Mouse (Mus musculus): Measurements from ENCODE around the gene Phkb. TPM values are rescaled to one million over a fixed set of nuclear protein-coding genes. Genes with fewer than 3 reads are reported as not detected.

The Phkb gene
- polyA plus RNA-seq, 1 experiment: 2.8 TPM

DNA sequence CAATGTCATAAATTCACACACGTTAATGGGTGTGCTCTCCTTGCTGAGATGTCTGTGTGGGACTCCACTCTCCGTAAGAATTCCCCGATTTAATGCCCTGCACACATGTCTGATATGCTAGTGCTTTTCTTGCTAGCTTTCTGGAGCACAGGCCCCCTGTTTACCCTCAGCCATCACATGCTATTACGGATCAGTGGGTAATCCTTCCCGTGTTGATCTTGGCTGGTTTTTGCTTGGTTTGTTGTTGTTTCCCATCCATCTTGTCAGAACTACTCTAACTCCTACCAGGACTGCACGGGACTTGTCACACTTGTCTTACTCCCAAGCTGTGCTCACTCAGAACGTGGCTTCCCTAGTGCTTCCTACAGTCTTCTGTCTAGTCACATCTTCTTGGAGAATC, 96.6 kb downstream of the Phkb start:
- no peak for TF ChIP-seq POLR2A (IDR thresholded peaks at IDR 0.05; ENCODE audit: low read depth, low read length)
- H3K27me3 ChIP-seq (ENCODE audit: control insufficient read depth, insufficient read depth, low read length): no peaks in the 10 kb centered on the region
- H3K4me1 ChIP-seq (ENCODE audit: control insufficient read depth, insufficient read depth, insufficient read length, low read length): no peaks in the 10 kb centered on the region
- no peak overlapping the region for H3K4me3 ChIP-seq (ENCODE audit: low read depth, low read length)
- H3K27ac ChIP-seq (ENCODE audit: insufficient read depth, low read depth, low read length): no peak overlapping the region
- H3K36me3 ChIP-seq (ENCODE audit: control insufficient read depth, insufficient read depth, low read length): peaks cover 7% of the 10 kb centered on the region
- 88% methylated on average over 7 of the region's 7 CpGs for WGBS

DNA sequence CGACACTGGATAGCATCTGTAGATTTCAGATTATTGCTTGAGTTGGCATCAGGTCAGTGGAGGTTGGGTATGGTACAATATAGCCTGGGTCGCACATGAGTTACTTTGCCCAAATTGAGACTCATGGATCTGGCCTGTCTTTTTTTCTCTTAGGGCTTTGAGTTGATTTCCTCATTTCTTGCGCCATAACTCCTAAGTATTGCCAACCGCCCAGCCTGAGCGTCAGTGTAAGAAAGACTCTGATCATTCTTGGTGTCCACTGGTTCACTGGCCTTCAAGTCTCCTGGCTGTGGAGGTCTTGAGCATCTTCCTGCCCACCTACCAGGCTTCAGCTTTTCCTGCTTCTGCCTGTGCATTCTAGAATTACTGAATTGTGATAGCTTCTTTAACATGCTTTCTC, 104.1 kb downstream of the Phkb start:
- no peak overlapping the region for H3K4me3 ChIP-seq (ENCODE audit: low read depth, low read length)
- TF ChIP-seq POLR2A (IDR thresholded peaks at IDR 0.05; ENCODE audit: low read depth, low read length) (no peak), CTCF (IDR thresholded peaks at IDR 0.05; ENCODE audit: extremely low read depth, insufficient read length, insufficient replicate concordance, low read depth, low read length) (no peak)
- H3K4me1 ChIP-seq (ENCODE audit: control insufficient read depth, insufficient read depth, insufficient read length, low read length): no peaks in the 10 kb centered on the region
- 96% methylated on average over 5 of the region's 5 CpGs for WGBS
- H3K27me3 ChIP-seq (ENCODE audit: control insufficient read depth, insufficient read depth, low read length): no peaks in the 10 kb centered on the region
- H3K27ac ChIP-seq (ENCODE audit: insufficient read depth, low read depth, low read length): no peak overlapping the region
- peaks cover 19% of the 10 kb centered on the region for H3K36me3 ChIP-seq (ENCODE audit: control insufficient read depth, insufficient read depth, low read length)

DNA sequence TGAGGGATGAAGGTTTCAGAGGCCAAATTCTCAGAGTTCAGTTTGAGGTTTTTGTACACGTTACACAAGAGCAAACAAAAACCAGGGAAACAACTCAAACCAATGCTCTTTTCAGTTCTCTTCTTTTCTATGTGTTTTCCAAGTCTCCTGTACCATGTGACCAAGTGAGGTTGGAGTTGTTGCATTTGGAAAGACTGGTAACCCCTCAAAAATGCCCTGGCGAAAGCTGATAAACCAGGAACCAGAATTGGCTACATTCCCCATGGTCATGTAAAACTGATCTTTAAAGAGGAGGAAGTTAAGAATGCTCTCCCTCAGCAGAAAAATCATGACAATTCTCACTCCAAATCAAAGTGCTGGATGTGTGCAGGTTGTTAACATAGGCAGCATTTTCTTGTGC, 117.6 kb downstream of the Phkb start:
- H3K4me3 ChIP-seq (ENCODE audit: low read depth, low read length): no peak overlapping the region
- no peak overlapping the region for H3K27ac ChIP-seq (ENCODE audit: insufficient read depth, low read depth, low read length)
- 82% methylated on average over 2 of the region's 2 CpGs for WGBS
- no peaks in the 10 kb centered on the region for H3K4me1 ChIP-seq (ENCODE audit: control insufficient read depth, insufficient read depth, insufficient read length, low read length)
- peaks cover 6% of the 10 kb centered on the region; the same call in 1 of the 2 replicates for H3K36me3 ChIP-seq (ENCODE audit: control insufficient read depth, insufficient read depth, low read length)
- TF ChIP-seq POLR2A (IDR thresholded peaks at IDR 0.05; ENCODE audit: low read depth, low read length): no peak
- no peak for TF ChIP-seq CTCF (IDR thresholded peaks at IDR 0.05; ENCODE audit: extremely low read depth, insufficient read length, insufficient replicate concordance, low read depth, low read length)
- no peaks in the 10 kb centered on the region for H3K27me3 ChIP-seq (ENCODE audit: control insufficient read depth, insufficient read depth, low read length)

DNA sequence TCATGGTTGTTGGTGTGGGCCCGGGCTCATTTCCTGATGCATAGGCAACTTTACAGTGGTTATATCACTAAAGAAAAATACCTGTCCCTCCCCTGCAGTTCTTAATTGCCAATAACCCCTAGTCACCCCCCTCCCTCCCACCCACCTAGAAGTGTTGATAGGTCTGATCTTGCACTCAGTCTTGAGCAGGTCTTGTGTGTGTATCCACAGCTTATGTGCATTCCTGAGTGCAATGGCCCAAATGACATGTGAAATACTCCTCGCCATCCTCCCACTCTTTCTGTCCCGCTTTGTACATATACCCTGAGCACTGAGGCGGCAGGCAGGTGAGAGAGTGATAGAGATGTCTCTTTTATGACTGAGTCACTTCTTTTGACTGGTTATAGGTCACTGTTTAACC, 119.1 kb downstream of the Phkb start:
- Histone ChIP-seq H3K4me3 (ENCODE audit: low read depth, low read length) (no peak overlapping the region), H3K27me3 (ENCODE audit: control insufficient read depth, insufficient read depth, low read length) (no peaks in the 10 kb centered on the region), H3K4me1 (ENCODE audit: control insufficient read depth, insufficient read depth, insufficient read length, low read length) (no peaks in the 10 kb centered on the region), H3K27ac (ENCODE audit: insufficient read depth, low read depth, low read length) (no peak overlapping the region), H3K36me3 (ENCODE audit: control insufficient read depth, insufficient read depth, low read length) (peaks cover 6% of the 10 kb centered on the region; the same call in 1 of the 2 replicates)
- 96% methylated on average over 4 of the region's 4 CpGs for WGBS
- no peak for TF ChIP-seq POLR2A (IDR thresholded peaks at IDR 0.05; ENCODE audit: low read depth, low read length)
- TF ChIP-seq CTCF (IDR thresholded peaks at IDR 0.05; ENCODE audit: extremely low read depth, insufficient read length, insufficient replicate concordance, low read depth, low read length): no peak

DNA sequence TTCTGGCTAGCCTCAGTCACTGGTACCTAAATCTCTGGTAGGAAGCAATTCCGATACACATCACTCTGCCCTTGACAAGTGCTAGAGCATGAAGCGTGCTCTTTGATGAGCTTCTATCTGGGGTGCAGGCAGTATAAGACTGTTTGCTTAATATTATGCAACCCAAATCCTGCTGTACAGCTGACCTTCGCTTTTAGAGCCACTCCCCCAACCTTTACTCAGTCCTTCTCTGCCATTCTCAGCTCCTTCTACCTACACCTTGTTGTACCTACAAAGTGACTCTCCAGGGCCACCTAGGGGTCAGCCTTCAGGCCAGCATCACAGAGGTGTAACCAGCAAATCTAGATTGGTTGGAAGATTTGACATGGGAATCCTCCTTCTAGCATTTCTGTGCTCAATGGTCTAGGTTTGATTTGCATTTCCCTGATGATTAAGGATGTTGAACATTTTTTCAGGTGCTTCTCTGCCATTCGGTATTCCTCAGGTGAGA, 136.9 kb downstream of the Phkb start:
- Histone ChIP-seq H3K27me3 (ENCODE audit: control insufficient read depth, insufficient read depth, low read length) (no peaks in the 10 kb centered on the region), H3K36me3 (ENCODE audit: control insufficient read depth, insufficient read depth, low read length) (peaks cover 4% of the 10 kb centered on the region), H3K27ac (ENCODE audit: insufficient read depth, low read depth, low read length) (no peak overlapping the region), H3K4me1 (ENCODE audit: control insufficient read depth, insufficient read depth, insufficient read length, low read length) (no peaks in the 10 kb centered on the region), H3K4me3 (ENCODE audit: low read depth, low read length) (no peak overlapping the region)
- WGBS: 78% methylated on average over 4 of the region's 4 CpGs
- no peak for TF ChIP-seq POLR2A (IDR thresholded peaks at IDR 0.05; ENCODE audit: low read depth, low read length)
- TF ChIP-seq CTCF (IDR thresholded peaks at IDR 0.05; ENCODE audit: extremely low read depth, insufficient read length, insufficient replicate concordance, low read depth, low read length): peak; percentile 44; the same call in 1 of the 2 replicates

DNA sequence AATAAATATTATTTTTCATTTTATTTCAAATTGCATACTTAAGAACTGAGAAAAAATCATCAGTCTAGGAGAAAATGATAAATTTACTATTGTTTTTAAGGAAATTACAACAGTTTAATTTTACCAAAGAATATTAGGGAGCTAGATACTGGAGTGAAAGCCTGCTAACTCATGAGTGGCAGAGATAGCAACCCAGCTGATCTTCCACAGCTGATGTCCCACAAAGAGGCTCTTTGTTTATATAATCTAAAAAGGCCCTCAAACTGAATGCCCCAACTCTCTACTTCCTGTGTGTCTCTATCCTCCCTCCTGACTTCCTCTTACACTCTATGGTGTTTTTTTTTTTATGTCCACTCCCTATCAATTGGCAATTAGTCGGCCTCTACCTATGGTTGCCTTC, 152.2 kb downstream of the Phkb start:
- H3K36me3 ChIP-seq (ENCODE audit: control insufficient read depth, insufficient read depth, low read length): no peaks in the 10 kb centered on the region
- no peaks in the 10 kb centered on the region for H3K4me1 ChIP-seq (ENCODE audit: control insufficient read depth, insufficient read depth, insufficient read length, low read length)
- TF ChIP-seq POLR2A (IDR thresholded peaks at IDR 0.05; ENCODE audit: low read depth, low read length) (no peak), CTCF (IDR thresholded peaks at IDR 0.05; ENCODE audit: extremely low read depth, insufficient read length, insufficient replicate concordance, low read depth, low read length) (no peak)
- no peaks in the 10 kb centered on the region for H3K27me3 ChIP-seq (ENCODE audit: control insufficient read depth, insufficient read depth, low read length)
- H3K4me3 ChIP-seq (ENCODE audit: low read depth, low read length): no peak overlapping the region
- no peak overlapping the region for H3K27ac ChIP-seq (ENCODE audit: insufficient read depth, low read depth, low read length)
- 93% methylated on average over 1 of the region's 1 CpGs for WGBS

DNA sequence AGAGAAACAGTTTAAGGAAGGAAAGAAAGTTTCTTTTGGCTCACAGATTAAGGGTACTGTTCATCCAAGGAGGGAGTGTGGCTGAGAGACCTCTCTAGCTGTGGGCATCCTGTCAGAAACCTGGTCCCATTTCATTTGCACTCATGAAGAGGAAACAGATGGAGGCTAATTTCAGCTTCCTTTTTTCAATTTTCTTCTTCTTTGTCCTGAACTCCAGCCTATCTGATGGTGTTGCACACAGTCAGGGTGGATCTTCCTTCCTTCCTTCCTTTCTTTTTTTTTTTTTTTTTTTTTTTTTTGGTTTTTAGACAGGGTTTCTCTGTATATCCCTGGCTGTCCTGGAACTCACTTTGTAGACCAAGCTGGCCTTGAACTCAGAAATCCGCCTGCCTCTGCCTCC, 152.9 kb downstream of the Phkb start:
- TF ChIP-seq POLR2A (IDR thresholded peaks at IDR 0.05; ENCODE audit: low read depth, low read length) (no peak), CTCF (IDR thresholded peaks at IDR 0.05; ENCODE audit: extremely low read depth, insufficient read length, insufficient replicate concordance, low read depth, low read length) (no peak)
- no peaks in the 10 kb centered on the region for H3K36me3 ChIP-seq (ENCODE audit: control insufficient read depth, insufficient read depth, low read length)
- no peaks in the 10 kb centered on the region for H3K4me1 ChIP-seq (ENCODE audit: control insufficient read depth, insufficient read depth, insufficient read length, low read length)
- no peak overlapping the region for H3K27ac ChIP-seq (ENCODE audit: insufficient read depth, low read depth, low read length)
- H3K27me3 ChIP-seq (ENCODE audit: control insufficient read depth, insufficient read depth, low read length): no peaks in the 10 kb centered on the region
- H3K4me3 ChIP-seq (ENCODE audit: low read depth, low read length): no peak overlapping the region
- WGBS: 97% methylated on average over 1 of the region's 1 CpGs

DNA sequence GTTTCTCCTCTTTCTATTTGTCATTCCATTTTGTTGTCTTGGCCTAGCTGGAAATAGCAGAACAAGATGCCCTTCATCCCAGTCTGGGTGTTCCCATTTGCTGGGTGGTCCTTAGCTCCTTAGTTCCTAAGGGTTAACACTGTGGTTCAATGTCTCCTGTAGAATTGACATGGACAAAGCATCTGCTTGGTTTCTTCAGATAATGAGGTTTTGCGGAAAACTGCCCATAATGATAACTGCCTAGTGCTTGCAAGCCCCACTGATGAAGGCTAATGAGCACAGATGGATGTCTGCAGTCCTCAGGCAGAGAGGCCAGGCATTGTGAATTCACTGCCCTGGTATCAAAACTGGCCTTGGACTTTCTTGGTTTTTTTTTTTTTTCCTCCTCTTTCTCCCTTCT, 155.2 kb downstream of the Phkb start:
- Histone ChIP-seq H3K27me3 (ENCODE audit: control insufficient read depth, insufficient read depth, low read length) (no peaks in the 10 kb centered on the region), H3K4me1 (ENCODE audit: control insufficient read depth, insufficient read depth, insufficient read length, low read length) (no peaks in the 10 kb centered on the region), H3K27ac (ENCODE audit: insufficient read depth, low read depth, low read length) (no peak overlapping the region), H3K4me3 (ENCODE audit: low read depth, low read length) (no peak overlapping the region), H3K36me3 (ENCODE audit: control insufficient read depth, insufficient read depth, low read length) (no peaks in the 10 kb centered on the region)
- no peak for TF ChIP-seq CTCF (IDR thresholded peaks at IDR 0.05; ENCODE audit: extremely low read depth, insufficient read length, insufficient replicate concordance, low read depth, low read length)
- 100% methylated on average over 1 of the region's 1 CpGs for WGBS

All from small intestine, adult 2 months (tissue).